Mouse (Mus musculus) myocyte (in vitro differentiated cells): Measurements from ENCODE around the gene Gm49333. TPM values are rescaled to one million over a fixed set of nuclear protein-coding genes. Genes with fewer than 3 reads are reported as not detected.
A peak's percentile ranks its signal among the peaks of the same experiment; 100 is the strongest.

Experiments
- H3K27me3 ChIP-seq: one replicate; pipeline ENCODE4 v1.6.1; 2011; ENCODE audit not compliant: control insufficient read depth, insufficient read depth, insufficient read length
- H3K36me3 ChIP-seq: one replicate; pipeline ENCODE4 v1.6.1; 2011; ENCODE audit not compliant: control insufficient read depth, insufficient read depth
- H3K4me2 ChIP-seq: one replicate; pipeline ENCODE4 v1.6.1; 2011; ENCODE audit warnings: low read depth, control low read depth
- H3K4me3 ChIP-seq: one replicate; pipeline ENCODE4 v1.5.1; 2011; ENCODE audit warnings: mild to moderate bottlenecking, control low read depth, moderate library complexity
- H3K79me2 ChIP-seq: one replicate; pipeline ENCODE4 v1.6.1; 2011; ENCODE audit not compliant: control insufficient read depth, insufficient read depth
- H3ac ChIP-seq: one replicate; pipeline ENCODE4 v1.6.1; 2011; ENCODE audit not compliant: control insufficient read depth, insufficient read length
- CEBPB ChIP-seq: IDR thresholded peaks from 2 replicates; pipeline ENCODE4 v1.6.1; 2011; ENCODE audit warnings: mild to moderate bottlenecking, moderate library complexity; ENCODE audit not compliant: poor library complexity, insufficient read depth, severe bottlenecking
- E2F4 ChIP-seq: IDR thresholded peaks from one replicate; pipeline ENCODE4 v1.6.1; 2011; ENCODE audit warnings: mild to moderate bottlenecking, control low read depth, moderate library complexity; ENCODE audit not compliant: insufficient read depth
- MAX ChIP-seq: IDR thresholded peaks from one replicate; pipeline ENCODE4 v1.6.1; 2011; ENCODE audit warnings: low read depth, mild to moderate bottlenecking, control low read depth
- MYOD1 ChIP-seq, 3 experiments: IDR thresholded peaks; one replicate each; pipeline ENCODE4 v1.6.1; 2011; ENCODE audit warnings: control low read depth in 2 of 3, low read depth in 2 of 3, mild to moderate bottlenecking in 2 of 3, moderate library complexity in 1 of 3; ENCODE audit not compliant: insufficient read length in 2 of 3, control insufficient read depth in 1 of 3
- MYOG ChIP-seq, 3 experiments: IDR thresholded peaks; one replicate each; pipeline ENCODE4 v1.6.1; 2011; ENCODE audit warnings: control low read depth in 2 of 3, low read depth in 2 of 3, mild to moderate bottlenecking in 2 of 3; ENCODE audit not compliant: insufficient read length in 2 of 3, control insufficient read depth in 1 of 3, insufficient read depth in 1 of 3
- POLR2A ChIP-seq: IDR thresholded peaks from one replicate; pipeline ENCODE4 v1.6.1; 2011; ENCODE audit warnings: low read depth, mild to moderate bottlenecking, control low read depth, moderate library complexity; ENCODE audit not compliant: insufficient read length
- POLR2AphosphoS2 ChIP-seq: IDR thresholded peaks from one replicate; pipeline ENCODE4 v1.6.1; 2011; ENCODE audit warnings: low read depth, control low read depth; ENCODE audit not compliant: insufficient read length
- REST ChIP-seq: IDR thresholded peaks from one replicate; pipeline ENCODE4 v1.6.1; 2011; ENCODE audit warnings: mild to moderate bottlenecking, control low read depth, moderate library complexity; ENCODE audit not compliant: insufficient read depth, insufficient read length
- SRF ChIP-seq: IDR thresholded peaks from one replicate; pipeline ENCODE4 v1.6.1; 2011; ENCODE audit warnings: low read depth; ENCODE audit not compliant: control insufficient read depth, insufficient read length
- TCF12 ChIP-seq: IDR thresholded peaks from one replicate; pipeline ENCODE4 v1.6.1; 2011; ENCODE audit warnings: mild to moderate bottlenecking, control low read depth; ENCODE audit not compliant: poor library complexity, insufficient read depth, severe bottlenecking
- TCF3 ChIP-seq: IDR thresholded peaks from one replicate; pipeline ENCODE4 v1.6.1; 2011; ENCODE audit warnings: low read depth, control low read depth; ENCODE audit not compliant: insufficient read length
- USF1 ChIP-seq: IDR thresholded peaks from one replicate; pipeline ENCODE4 v1.6.1; 2011; ENCODE audit warnings: low read depth, mild to moderate bottlenecking, control low read depth, moderate library complexity
- polyA plus RNA-seq: library from polyadenylated mRNA; unstranded; fragments of >200 nt; fragmentation: generic; extraction: Trizol; gene quantifications from one replicate; pipeline ENCODE4 v1.2.1, GENCODE M21; 2012; ENCODE audit warnings: missing spikeins

Gene Gm49333
- polyA plus RNA-seq, 1 experiment = 0.04 TPM

- Histone ChIP-seq H3ac (no peak overlapping the region), H3K79me2 (no peaks in the 10 kb centered on the region), H3K27me3 (no peaks in the 10 kb centered on the region), H3K36me3 (peaks cover 55% of the 10 kb centered on the region), H3K4me3 (no peak overlapping the region), H3K4me2 (no peak overlapping the region)
- TF ChIP-seq USF1 = no peak
- no peak for TF ChIP-seq POLR2AphosphoS2
- TF ChIP-seq SRF = no peak
- no peak for TF ChIP-seq POLR2A
- TF ChIP-seq CEBPB = no peak
- no peak for TF ChIP-seq MAX
- no peak for TF ChIP-seq MYOD1 (IDR thresholded peaks at IDR 0.05; ENCODE audit: control insufficient read depth in 1 of 3, insufficient read length in 2 of 3, low read depth in 2 of 3)
- no peak for TF ChIP-seq E2F4
- TF ChIP-seq REST = no peak
- no peak for TF ChIP-seq TCF3
- TF ChIP-seq MYOG (IDR thresholded peaks at IDR 0.05; ENCODE audit: control insufficient read depth in 1 of 3, insufficient read depth in 1 of 3, insufficient read length in 2 of 3, low read depth in 2 of 3) = no peak
- TF ChIP-seq TCF12 = no peak
These were observed 79.4 kb downstream of the Gm49333 start for GRCm38 (mm10) chr16:20690774-20691173.

DNA sequence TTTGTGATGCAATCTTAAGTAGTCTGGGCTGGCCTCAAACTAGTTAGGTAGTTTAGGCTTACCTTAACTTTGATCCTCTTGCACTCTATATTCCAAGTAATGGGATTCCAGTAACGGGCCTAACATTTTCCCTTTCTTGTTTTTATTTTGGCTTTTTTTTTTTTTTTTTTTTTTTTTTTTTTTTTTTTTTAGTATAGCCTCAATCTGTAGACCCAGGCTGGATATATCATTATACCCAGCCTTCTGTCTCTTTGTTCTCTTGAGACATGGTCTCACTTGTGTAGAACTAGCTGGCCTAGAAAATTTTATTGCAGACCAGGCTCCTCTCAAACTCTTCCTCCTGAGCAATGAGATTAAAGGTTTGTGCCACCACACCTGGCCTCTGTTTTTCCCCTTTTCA lies 80.2 kb downstream of the Gm49333 start:
- Histone ChIP-seq H3ac (no peak overlapping the region), H3K79me2 (no peaks in the 10 kb centered on the region)
- TF ChIP-seq MYOD1 (IDR thresholded peaks at IDR 0.05; ENCODE audit: control insufficient read depth in 1 of 3, insufficient read length in 2 of 3, low read depth in 2 of 3) = no peak
- TF ChIP-seq TCF12 = no peak
- TF ChIP-seq TCF3 = no peak
- no peak for TF ChIP-seq MAX
- no peak for TF ChIP-seq REST
- TF ChIP-seq POLR2AphosphoS2 = no peak
- TF ChIP-seq SRF = no peak
- TF ChIP-seq E2F4 = no peak
- TF ChIP-seq CEBPB = no peak
- no peak for TF ChIP-seq POLR2A
- TF ChIP-seq MYOG (IDR thresholded peaks at IDR 0.05; ENCODE audit: control insufficient read depth in 1 of 3, insufficient read depth in 1 of 3, insufficient read length in 2 of 3, low read depth in 2 of 3) = no peak
- TF ChIP-seq USF1 = no peak

DNA sequence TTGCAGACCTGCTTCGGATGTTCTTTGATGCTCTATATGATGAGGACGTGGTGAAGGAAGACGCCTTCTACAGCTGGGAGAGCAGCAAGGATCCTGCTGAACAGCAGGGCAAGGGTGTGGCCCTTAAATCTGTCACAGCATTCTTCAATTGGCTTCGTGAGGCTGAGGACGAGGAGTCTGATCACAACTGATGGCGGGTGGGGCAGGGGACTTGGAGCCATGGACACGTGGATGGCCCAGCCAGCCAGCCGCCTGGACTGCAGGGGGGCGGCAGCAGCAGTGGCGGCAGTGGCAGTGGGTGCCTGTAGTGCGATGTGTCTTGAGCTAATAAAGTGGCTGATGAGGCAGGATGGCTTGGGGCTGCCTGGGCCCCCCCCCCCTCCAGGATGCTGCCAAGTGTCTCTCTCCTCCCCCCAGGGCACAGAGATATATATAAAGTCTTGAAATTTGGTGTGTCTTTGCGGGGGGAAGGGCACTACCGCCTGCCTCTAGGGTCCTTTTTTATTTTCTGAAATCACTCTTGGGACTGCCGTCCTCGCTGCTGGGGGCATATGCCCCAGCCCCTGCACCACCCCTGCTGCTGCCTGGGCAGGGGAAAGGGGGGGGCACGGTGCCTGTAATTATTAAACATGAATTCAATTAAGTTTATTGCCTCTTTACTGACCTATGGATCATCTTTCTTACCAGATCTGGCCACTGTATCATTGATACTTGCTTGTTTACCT lies 81.0 kb downstream of the Gm49333 start:
- no peak overlapping the region for H3K4me2 ChIP-seq
- H3K36me3 ChIP-seq = peaks cover 42% of the 10 kb centered on the region

More for the DNA sequence above, 80.2 kb downstream of the Gm49333 start:
- Histone ChIP-seq H3K27me3 (no peaks in the 10 kb centered on the region), H3K36me3 (peaks cover 48% of the 10 kb centered on the region), H3K4me3 (no peak overlapping the region), H3K4me2 (no peak overlapping the region)

GRCm38 (mm10) chr16:20693111-20693701 lies 81.8 kb downstream of the Gm49333 start, which contains the start of gene Fam131a:
Gene Fam131a, plus strand, starts transcription at chr16:20693241.
- no peak within 1 kb of the TSS for H3K4me2 ChIP-seq
- no peak for TF ChIP-seq MYOG (IDR thresholded peaks at IDR 0.05; ENCODE audit: control insufficient read depth in 1 of 3, insufficient read depth in 1 of 3, insufficient read length in 2 of 3, low read depth in 2 of 3)
- TF ChIP-seq E2F4 = no peak
- TF ChIP-seq CEBPB = no peak
- no peak for TF ChIP-seq SRF
- TF ChIP-seq MAX = no peak
- no peak for TF ChIP-seq TCF3
- TF ChIP-seq REST = no peak
- TF ChIP-seq POLR2AphosphoS2 = peak; percentile 95
- TF ChIP-seq POLR2A = peak; percentile 31
- no peak for TF ChIP-seq TCF12
- TF ChIP-seq USF1 = no peak
- TF ChIP-seq MYOD1 (IDR thresholded peaks at IDR 0.05; ENCODE audit: control insufficient read depth in 1 of 3, insufficient read length in 2 of 3, low read depth in 2 of 3) = no peak
- H3K36me3 ChIP-seq = peaks cover 36% of the 10 kb centered on the region
- no peaks in the 10 kb centered on the region for H3K79me2 ChIP-seq
- H3ac ChIP-seq = no peak within 1 kb of the TSS
- H3K27me3 ChIP-seq = no peaks in the 10 kb centered on the region
- no peak within 1 kb of the TSS for H3K4me3 ChIP-seq

More for the DNA sequence above, 81.0 kb downstream of the Gm49333 start:
- H3ac ChIP-seq = no peak overlapping the region
- no peaks in the 10 kb centered on the region for H3K27me3 ChIP-seq
- TF ChIP-seq MYOG (IDR thresholded peaks at IDR 0.05; ENCODE audit: control insufficient read depth in 1 of 3, insufficient read depth in 1 of 3, insufficient read length in 2 of 3, low read depth in 2 of 3) (no peak), TCF12 (no peak), REST (no peak), CEBPB (no peak), POLR2AphosphoS2 (no peak), POLR2A (no peak), MAX (no peak), MYOD1 (IDR thresholded peaks at IDR 0.05; ENCODE audit: control insufficient read depth in 1 of 3, insufficient read length in 2 of 3, low read depth in 2 of 3) (no peak), SRF (no peak), TCF3 (no peak), E2F4 (no peak), USF1 (no peak)
- no peaks in the 10 kb centered on the region for H3K79me2 ChIP-seq
- H3K4me3 ChIP-seq = no peak overlapping the region

- H3K79me2 ChIP-seq = no peaks in the 10 kb centered on the region
- peaks cover 20% of the 10 kb centered on the region for H3K36me3 ChIP-seq
- no peak overlapping the region for H3ac ChIP-seq
- no peaks in the 10 kb centered on the region for H3K27me3 ChIP-seq
- no peak overlapping the region for H3K4me2 ChIP-seq
- no peak overlapping the region for H3K4me3 ChIP-seq
- TF ChIP-seq MYOG (IDR thresholded peaks at IDR 0.05; ENCODE audit: control insufficient read depth in 1 of 3, insufficient read depth in 1 of 3, insufficient read length in 2 of 3, low read depth in 2 of 3) (no peak), TCF12 (no peak), REST (no peak)
These were observed 83.4 kb downstream of the Gm49333 start for GRCm38 (mm10) chr16:20694781-20695180.

Other genes starting within 250 kb of the Gm49333 start
- 23.1 TPM for gene Abcc5, start 185.2 kb upstream of the Gm49333 start, polyA plus RNA-seq
- 94.7 TPM for gene Eif2b5, start 112.8 kb upstream of the Gm49333 start, polyA plus RNA-seq
- gene Dvl3, start 94.6 kb upstream of the Gm49333 start, polyA plus RNA-seq = 32.9 TPM
- 446 TPM for gene Ap2m1, start 76.1 kb upstream of the Gm49333 start, polyA plus RNA-seq
- gene Abcf3, start 63.0 kb upstream of the Gm49333 start, polyA plus RNA-seq = 50.2 TPM
- 0.04 TPM for gene Vwa5b2, start 22.1 kb upstream of the Gm49333 start, polyA plus RNA-seq
- gene Eef1akmt4, start within 50 bp of the Gm49333 start, polyA plus RNA-seq = 19.1 TPM
- 36.8 TPM for gene Alg3, start 125 bp downstream of the Gm49333 start, polyA plus RNA-seq
- gene Camk2n2, start 9.7 kb downstream of the Gm49333 start, polyA plus RNA-seq = 9.4 TPM
- 2.6 TPM for gene Ece2, start 18.2 kb downstream of the Gm49333 start, polyA plus RNA-seq
- 285 TPM for gene Psmd2, start 40.0 kb downstream of the Gm49333 start, polyA plus RNA-seq
- 232 TPM for gene Eif4g1, start 56.7 kb downstream of the Gm49333 start, polyA plus RNA-seq
- gene Fam131a, start 81.6 kb downstream of the Gm49333 start, polyA plus RNA-seq = 0.62 TPM
- gene Polr2h, start 106.1 kb downstream of the Gm49333 start, polyA plus RNA-seq = 60.5 TPM
- gene Clcn2, start 106.1 kb downstream of the Gm49333 start, polyA plus RNA-seq = 4.4 TPM
- gene Chrd, start 121.5 kb downstream of the Gm49333 start, polyA plus RNA-seq = 14.0 TPM
- 1.4 TPM for gene Thpo, start 122.9 kb downstream of the Gm49333 start, polyA plus RNA-seq